ENCODE assay signal across 12 mouse cellular contexts in the genomic region with DNA sequence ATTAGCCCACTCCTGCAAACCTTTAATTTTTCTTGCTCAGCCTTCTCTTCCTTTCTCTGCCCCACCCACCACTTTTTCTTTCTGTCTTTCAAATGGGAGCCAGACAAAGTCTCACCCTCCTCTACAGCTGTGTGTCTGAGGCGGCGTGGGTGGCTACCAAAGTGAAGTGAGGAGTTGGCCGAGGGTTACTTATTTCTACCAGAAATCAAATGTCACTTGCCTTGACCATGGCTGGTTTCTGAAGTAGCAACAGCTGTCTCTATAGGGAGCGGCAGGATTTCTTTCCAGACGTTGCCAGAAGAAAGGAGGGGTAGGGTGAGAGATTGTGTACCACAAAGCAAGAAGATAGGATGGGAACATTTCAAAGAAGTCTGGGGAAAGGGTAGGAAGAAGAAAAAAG.
DNase-seq lines count a peak whose midpoint lies in the region; ATAC-seq and TF ChIP-seq lines count a peak whose summit lies in the region.
"Had no signal": no experiment of that assay in that cellular context is flagged by ENCODE, and none has a peak within 500 bp of the region (broad histone marks: within the 10 kb centered on the region; RNA-seq: fewer than 3 reads in every experiment).

No protein-coding gene starts in this region.

- no peak overlapping the region for H3K4me2 ChIP-seq in embryonic facial prominence, embryonic 12.5 days (replicated peaks)
- no peak overlapping the region for H3K4me2 ChIP-seq in limb, embryonic 13.5 days (replicated peaks)
- peak overlapping the region; percentile 58 for H3K4me2 ChIP-seq in forebrain, postnatal 0 days (ENCODE audit: low read depth)
- peak overlapping the region; percentile 25 for H3K4me2 ChIP-seq in neural tube, embryonic 15.5 days
- H3K4me2 ChIP-seq: liver, embryonic 12.5 days had no signal

- H3K9ac ChIP-seq in embryonic facial prominence, embryonic 12.5 days: no peak overlapping the region
- H3K9ac ChIP-seq in limb, embryonic 13.5 days: no peak overlapping the region
- peak overlapping the region; percentile 38 for H3K9ac ChIP-seq in forebrain, postnatal 0 days
- no peak overlapping the region for H3K9ac ChIP-seq in neural tube, embryonic 15.5 days (replicated peaks)
- H3K9ac ChIP-seq: liver, embryonic 12.5 days had no signal

- ATAC-seq in embryonic facial prominence, embryonic 12.5 days (ENCODE audit: insufficient number of reproducible peaks, insufficient read depth, low FRiP score, low TSS enrichment): no peak
- peak; percentile 1; the same call in 1 of the 2 replicates for ATAC-seq in limb, embryonic 13.5 days (ENCODE audit: low FRiP score, low read depth)
- no peak for ATAC-seq in forebrain, postnatal 0 days
- no peak for ATAC-seq in neural tube, embryonic 15.5 days (ENCODE audit: low FRiP score)
- ATAC-seq: liver, embryonic 12.5 days had no signal

- no peak for DNase-seq in embryonic facial prominence, embryonic 10.5 days (ENCODE audit: low spot score)
- no peak for DNase-seq in limb, embryonic 10.5 days (ENCODE audit: low spot score)
- DNase-seq in forebrain, postnatal 0 days: peak; percentile 47
- no peak for DNase-seq in urinary bladder, postnatal 36 days (ENCODE audit: low spot score in 2 of 2)
- DNase-seq in thymus, postnatal 14 days: no peak
- DNase-seq: adrenal gland, postnatal 36 days; gastrocnemius, postnatal 25 days had no signal

- 60% methylated on average over 5 of the region's 5 CpGs for WGBS in embryonic facial prominence, embryonic 12.5 days
- WGBS in embryonic facial prominence, embryonic 10.5 days: 58% methylated on average over 5 of the region's 5 CpGs
- 64% methylated on average over 5 of the region's 5 CpGs for WGBS in limb, embryonic 13.5 days
- WGBS in limb, embryonic 10.5 days: 65% methylated on average over 5 of the region's 5 CpGs
- WGBS in forebrain, postnatal 0 days: 19% methylated on average over 5 of the region's 5 CpGs
- WGBS in neural tube, embryonic 15.5 days: 57% methylated on average over 5 of the region's 5 CpGs

- H3K36me3 ChIP-seq in embryonic facial prominence, embryonic 12.5 days: no peaks in the 10 kb centered on the region
- H3K36me3 ChIP-seq in embryonic facial prominence, embryonic 10.5 days (replicated peaks): no peaks in the 10 kb centered on the region
- no peaks in the 10 kb centered on the region for H3K36me3 ChIP-seq in limb, embryonic 13.5 days
- no peaks in the 10 kb centered on the region for H3K36me3 ChIP-seq in limb, embryonic 10.5 days
- H3K36me3 ChIP-seq in forebrain, postnatal 0 days (ENCODE audit: insufficient read depth): no peaks in the 10 kb centered on the region
- no peaks in the 10 kb centered on the region for H3K36me3 ChIP-seq in neural tube, embryonic 15.5 days
- H3K36me3 ChIP-seq: liver, embryonic 12.5 days had no signal

- H3K27me3 ChIP-seq in embryonic facial prominence, embryonic 12.5 days: peaks cover 13% of the 10 kb centered on the region
- H3K27me3 ChIP-seq in embryonic facial prominence, embryonic 10.5 days (replicated peaks; ENCODE audit: low read depth, poor library complexity, severe bottlenecking): peaks cover 40% of the 10 kb centered on the region
- peaks cover 21% of the 10 kb centered on the region for H3K27me3 ChIP-seq in limb, embryonic 13.5 days
- H3K27me3 ChIP-seq in limb, embryonic 10.5 days (ENCODE audit: low read depth, poor library complexity, severe bottlenecking): peaks cover 30% of the 10 kb centered on the region
- no peaks in the 10 kb centered on the region for H3K27me3 ChIP-seq in forebrain, postnatal 0 days (ENCODE audit: insufficient read depth, low read length)
- no peaks in the 10 kb centered on the region for H3K27me3 ChIP-seq in neural tube, embryonic 15.5 days (replicated peaks)

- no peak for TF ChIP-seq CTCF in forebrain, postnatal 0 days (IDR thresholded peaks at IDR 0.05; ENCODE audit: low read depth)

- peak overlapping the region; percentile 11; the same call in 1 of the 2 replicates for H3K27ac ChIP-seq in embryonic facial prominence, embryonic 12.5 days
- H3K27ac ChIP-seq in embryonic facial prominence, embryonic 10.5 days (replicated peaks): no peak overlapping the region
- H3K27ac ChIP-seq in limb, embryonic 13.5 days: peak overlapping the region; percentile 52; the same call in 1 of the 2 replicates
- no peak overlapping the region for H3K27ac ChIP-seq in limb, embryonic 10.5 days
- peak overlapping the region; percentile 100 for H3K27ac ChIP-seq in forebrain, postnatal 0 days (ENCODE audit: low read depth, low read length)
- H3K27ac ChIP-seq in neural tube, embryonic 15.5 days (replicated peaks): peak overlapping the region; percentile 33; the same call in 1 of the 2 replicates
- H3K27ac ChIP-seq: liver, embryonic 12.5 days had no signal

- H3K9me3 ChIP-seq in embryonic facial prominence, embryonic 12.5 days: no peaks in the 10 kb centered on the region
- H3K9me3 ChIP-seq in embryonic facial prominence, embryonic 10.5 days: no peaks in the 10 kb centered on the region
- no peaks in the 10 kb centered on the region for H3K9me3 ChIP-seq in limb, embryonic 13.5 days
- no peaks in the 10 kb centered on the region for H3K9me3 ChIP-seq in limb, embryonic 10.5 days (replicated peaks)
- no peaks in the 10 kb centered on the region for H3K9me3 ChIP-seq in forebrain, postnatal 0 days (ENCODE audit: low read length)
- no peaks in the 10 kb centered on the region for H3K9me3 ChIP-seq in neural tube, embryonic 15.5 days (replicated peaks)
- H3K9me3 ChIP-seq: liver, embryonic 12.5 days; megakaryocyte, embryonic 14.5 days had no signal

- no peak overlapping the region for H3K4me3 ChIP-seq in embryonic facial prominence, embryonic 12.5 days
- H3K4me3 ChIP-seq in embryonic facial prominence, embryonic 10.5 days: no peak overlapping the region
- H3K4me3 ChIP-seq in limb, embryonic 13.5 days: no peak overlapping the region
- no peak overlapping the region for H3K4me3 ChIP-seq in limb, embryonic 10.5 days
- peak overlapping the region; percentile 14 for H3K4me3 ChIP-seq in forebrain, postnatal 0 days (ENCODE audit: low read depth, low read length)
- H3K4me3 ChIP-seq in neural tube, embryonic 15.5 days (replicated peaks): no peak overlapping the region
- H3K4me3 ChIP-seq: liver, embryonic 12.5 days; megakaryocyte, embryonic 14.5 days had no signal

- 0 out of 2 replicates have a peak, but pooled peaks cover 3% of the 10 kb centered on the region for H3K4me1 ChIP-seq in embryonic facial prominence, embryonic 12.5 days
- H3K4me1 ChIP-seq in embryonic facial prominence, embryonic 10.5 days: peaks cover 24% of the 10 kb centered on the region
- H3K4me1 ChIP-seq in limb, embryonic 13.5 days: peaks cover 17% of the 10 kb centered on the region
- H3K4me1 ChIP-seq in limb, embryonic 10.5 days: peaks cover 17% of the 10 kb centered on the region; the same call in 1 of the 2 replicates
- H3K4me1 ChIP-seq in forebrain, postnatal 0 days (ENCODE audit: insufficient read depth): peaks cover 24% of the 10 kb centered on the region
- H3K4me1 ChIP-seq in neural tube, embryonic 15.5 days: peaks cover 35% of the 10 kb centered on the region

Comparison
In these comparisons a context has a peak if more than half of its experiments do, and no peak if none do; other contexts are left out.
1. H3K27ac ChIP-seq: peak in embryonic facial prominence, embryonic 12.5 days (single experiment), limb, embryonic 13.5 days (single experiment), forebrain, postnatal 0 days (single experiment) and neural tube, embryonic 15.5 days (single experiment); none in embryonic facial prominence, embryonic 10.5 days (single experiment) and limb, embryonic 10.5 days (single experiment).
2. H3K4me2 ChIP-seq: peak in forebrain, postnatal 0 days (single experiment) and neural tube, embryonic 15.5 days (single experiment); none in embryonic facial prominence, embryonic 12.5 days (single experiment) and limb, embryonic 13.5 days (single experiment).